9 mouse cellular contexts compared by ENCODE assay signal in the genomic region with DNA sequence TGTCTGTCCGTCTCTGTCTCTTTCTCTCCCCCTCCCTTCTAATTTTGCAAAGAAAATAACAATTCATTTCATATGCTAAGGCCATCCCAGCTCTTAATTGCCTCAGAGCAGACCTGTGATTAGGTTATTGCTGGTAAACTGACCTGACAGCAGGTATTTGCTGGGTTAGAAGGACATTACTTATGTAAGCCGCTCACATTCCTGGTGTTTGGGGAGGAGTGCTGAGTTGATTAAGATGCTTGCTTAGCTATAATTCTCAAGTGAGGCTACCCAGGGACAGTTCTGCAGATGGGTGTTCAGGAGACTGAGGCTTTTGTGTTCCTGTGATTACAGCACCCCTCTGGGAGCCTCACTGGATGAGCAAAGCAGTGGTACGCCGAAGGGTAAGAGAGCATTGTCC. TPM values are rescaled to one million over a fixed set of nuclear protein-coding genes. Genes with fewer than 3 reads are reported as not detected.
DNase-seq lines count a peak whose midpoint lies in the region; ATAC-seq lines count a peak whose summit lies in the region.
"Had no signal": no experiment of that assay in that cellular context is flagged by ENCODE, and none has a peak within 500 bp of the region (broad histone marks: within the 10 kb centered on the region; RNA-seq: fewer than 3 reads in every experiment).

No protein-coding gene starts in this region.

- DNase-seq in heart, postnatal 10 days: no peak
- DNase-seq in midbrain, embryonic 14.5 days: no peak
- no peak for DNase-seq in gastrocnemius, postnatal 4 days (ENCODE audit: low spot score in 2 of 2)
- DNase-seq: spleen, adult 18-20 months; thymus, postnatal 4 days had no signal

- ATAC-seq in heart, embryonic 16.5 days (replicated peaks; ENCODE audit: extremely low read depth, insufficient read depth, low FRiP score): no peak
- no peak for ATAC-seq in midbrain, embryonic 14.5 days (ENCODE audit: low FRiP score, low TSS enrichment)
- no peak for ATAC-seq in midbrain, embryonic 15.5 days (replicated peaks)
- no peak for ATAC-seq in kidney, embryonic 14.5 days (ENCODE audit: low FRiP score, low TSS enrichment)
- ATAC-seq in stomach, embryonic 16.5 days (ENCODE audit: insufficient read depth, low FRiP score): no peak

- H3K27me3 ChIP-seq in heart, embryonic 16.5 days (ENCODE audit: control insufficient read depth, insufficient read depth, low read length): no peaks in the 10 kb centered on the region
- peaks cover 6% of the 10 kb centered on the region for H3K27me3 ChIP-seq in midbrain, embryonic 14.5 days (ENCODE audit: control insufficient read depth, insufficient read depth, low read length)
- H3K27me3 ChIP-seq in midbrain, embryonic 15.5 days (replicated peaks): no peaks in the 10 kb centered on the region
- H3K27me3 ChIP-seq in kidney, embryonic 14.5 days (ENCODE audit: control insufficient read depth, insufficient read depth, low read length): no peaks in the 10 kb centered on the region
- no peaks in the 10 kb centered on the region for H3K27me3 ChIP-seq in stomach, embryonic 16.5 days (ENCODE audit: control insufficient read depth, insufficient read depth, low read length)

- 0 out of 2 replicates have a peak overlapping the region, but pooled peaks have one; percentile 3 for H3K9ac ChIP-seq in heart, embryonic 16.5 days (ENCODE audit: low read length)
- no peak overlapping the region for H3K9ac ChIP-seq in midbrain, embryonic 14.5 days (replicated peaks; ENCODE audit: low read length)
- no peak overlapping the region for H3K9ac ChIP-seq in midbrain, embryonic 15.5 days
- peak overlapping the region; percentile 44; the same call in 1 of the 2 replicates for H3K9ac ChIP-seq in kidney, embryonic 14.5 days (ENCODE audit: low read depth, low read length)
- peak overlapping the region; percentile 37 for H3K9ac ChIP-seq in stomach, embryonic 16.5 days (ENCODE audit: low read length)

- WGBS in heart, embryonic 16.5 days: 61% methylated on average over 4 of the region's 4 CpGs
- WGBS in midbrain, embryonic 14.5 days: 47% methylated on average over 4 of the region's 4 CpGs
- 54% methylated on average over 4 of the region's 4 CpGs for WGBS in midbrain, embryonic 15.5 days
- WGBS in kidney, embryonic 14.5 days: 55% methylated on average over 4 of the region's 4 CpGs
- 52% methylated on average over 4 of the region's 4 CpGs for WGBS in stomach, embryonic 16.5 days

- intact Hi-C loops in heart, postnatal 10 days (cut with DNase I): loop anchor here (5.0 kb wide), 1 partner anchor 133 kb away; no protein-coding TSS in a partner anchor

- peak overlapping the region; percentile 13 for H3K4me2 ChIP-seq in heart, embryonic 16.5 days (ENCODE audit: low read depth, low read length)
- 0 out of 2 replicates have a peak overlapping the region, but pooled peaks have one; percentile 5 for H3K4me2 ChIP-seq in midbrain, embryonic 14.5 days (ENCODE audit: low read length)
- H3K4me2 ChIP-seq in midbrain, embryonic 15.5 days: no peak overlapping the region
- H3K4me2 ChIP-seq in kidney, embryonic 14.5 days (replicated peaks; ENCODE audit: low read depth, low read length): peak overlapping the region; percentile 37
- peak overlapping the region; percentile 43 for H3K4me2 ChIP-seq in stomach, embryonic 16.5 days (ENCODE audit: low read depth, low read length)

- peaks cover 21% of the 10 kb centered on the region for H3K4me1 ChIP-seq in heart, embryonic 16.5 days (ENCODE audit: control insufficient read depth, insufficient read depth, low read length)
- peaks cover 5% of the 10 kb centered on the region for H3K4me1 ChIP-seq in midbrain, embryonic 14.5 days (ENCODE audit: control insufficient read depth, insufficient read depth, low read length)
- peaks cover 9% of the 10 kb centered on the region for H3K4me1 ChIP-seq in midbrain, embryonic 15.5 days
- 0 out of 2 replicates have a peak, but pooled peaks cover 6% of the 10 kb centered on the region for H3K4me1 ChIP-seq in kidney, embryonic 14.5 days (ENCODE audit: control insufficient read depth, insufficient read depth, low read length)
- H3K4me1 ChIP-seq in stomach, embryonic 16.5 days (ENCODE audit: control insufficient read depth, insufficient read depth, low read length): peaks cover 17% of the 10 kb centered on the region

- H3K27ac ChIP-seq in heart, embryonic 16.5 days (ENCODE audit: low read length): no peak overlapping the region
- H3K27ac ChIP-seq in midbrain, embryonic 14.5 days (replicated peaks; ENCODE audit: low read depth, low read length): no peak overlapping the region
- H3K27ac ChIP-seq in midbrain, embryonic 15.5 days: no peak overlapping the region
- no peak overlapping the region for H3K27ac ChIP-seq in kidney, embryonic 14.5 days (ENCODE audit: low read depth, low read length)
- H3K27ac ChIP-seq in stomach, embryonic 16.5 days (ENCODE audit: low read length): no peak overlapping the region

- H3K36me3 ChIP-seq in heart, embryonic 16.5 days (ENCODE audit: control insufficient read depth, insufficient read depth): peaks cover 20% of the 10 kb centered on the region
- peaks cover 5% of the 10 kb centered on the region; the same call in 1 of the 2 replicates for H3K36me3 ChIP-seq in midbrain, embryonic 14.5 days (ENCODE audit: control insufficient read depth, insufficient read depth, low read length)
- no peaks in the 10 kb centered on the region for H3K36me3 ChIP-seq in midbrain, embryonic 15.5 days (replicated peaks)
- H3K36me3 ChIP-seq in kidney, embryonic 14.5 days (ENCODE audit: control insufficient read depth, insufficient read depth, low read length): peaks cover 34% of the 10 kb centered on the region
- H3K36me3 ChIP-seq in stomach, embryonic 16.5 days (ENCODE audit: control insufficient read depth, insufficient read depth, low read length): peaks cover 13% of the 10 kb centered on the region; the same call in 1 of the 2 replicates

- peak overlapping the region; percentile 23; the same call in 1 of the 2 replicates for H3K4me3 ChIP-seq in heart, embryonic 16.5 days (ENCODE audit: low read length)
- H3K4me3 ChIP-seq in midbrain, embryonic 14.5 days (replicated peaks; ENCODE audit: low read depth, low read length): no peak overlapping the region
- H3K4me3 ChIP-seq in midbrain, embryonic 15.5 days: no peak overlapping the region
- H3K4me3 ChIP-seq in kidney, embryonic 14.5 days (ENCODE audit: low read length): peak overlapping the region; percentile 23; the same call in 1 of the 2 replicates
- H3K4me3 ChIP-seq in stomach, embryonic 16.5 days (replicated peaks; ENCODE audit: low read length): peak overlapping the region; percentile 32

- H3K9me3 ChIP-seq in heart, embryonic 16.5 days (replicated peaks; ENCODE audit: control insufficient read depth, low read length): no peaks in the 10 kb centered on the region
- no peaks in the 10 kb centered on the region for H3K9me3 ChIP-seq in midbrain, embryonic 14.5 days (ENCODE audit: control insufficient read depth, low read length)
- no peaks in the 10 kb centered on the region for H3K9me3 ChIP-seq in midbrain, embryonic 15.5 days
- no peaks in the 10 kb centered on the region for H3K9me3 ChIP-seq in kidney, embryonic 14.5 days (ENCODE audit: control insufficient read depth, low read length)
- no peaks in the 10 kb centered on the region for H3K9me3 ChIP-seq in stomach, embryonic 16.5 days (replicated peaks; ENCODE audit: control insufficient read depth, low read length)

RNA-seq across cellular contexts. Expression of gene Itprid2, which starts 3.8 kb away (rescaled TPM):
- polyA plus RNA-seq in heart, embryonic 16.5 days (2015; fragmentation: Nextera tagmentation; extraction: Ambion mirVana): 6.2 and 6.4 TPM in 2 replicates
- 10 to 100 TPM; 27.1 to 28.4 TPM for total RNA-seq in heart, postnatal 10 days (2021)
- 2.9 and 5.1 TPM in 2 replicates for polyA plus RNA-seq in midbrain, embryonic 14.5 days (2014; fragmentation: Nextera tagmentation; extraction: Ambion mirVana)
- 4.0 and 4.3 TPM in 2 replicates for polyA plus RNA-seq in midbrain, embryonic 15.5 days (2015; fragmentation: Nextera tagmentation; extraction: Ambion mirVana)
- 11.4 and 26.5 TPM in 2 replicates for polyA plus RNA-seq in kidney, embryonic 14.5 days (2014; fragmentation: Nextera tagmentation; extraction: Ambion mirVana)
- 19.7 and 20.7 TPM in 2 replicates for polyA plus RNA-seq in stomach, embryonic 16.5 days (2015; fragmentation: Nextera tagmentation; extraction: Ambion mirVana)
- 10 to 100 TPM; 19.1 to 25.1 TPM for total RNA-seq in gastrocnemius, postnatal 4 days (2021)

Comparison
In these comparisons a context has a peak if more than half of its experiments do, and no peak if none do; other contexts are left out.
1. H3K4me3 ChIP-seq: peak in heart, embryonic 16.5 days (single experiment), kidney, embryonic 14.5 days (single experiment) and stomach, embryonic 16.5 days (single experiment); none in midbrain, embryonic 14.5 days (single experiment) and midbrain, embryonic 15.5 days (single experiment).
2. H3K9ac ChIP-seq: peak in heart, embryonic 16.5 days (single experiment), kidney, embryonic 14.5 days (single experiment) and stomach, embryonic 16.5 days (single experiment); none in midbrain, embryonic 14.5 days (single experiment) and midbrain, embryonic 15.5 days (single experiment).